Mouse (Mus musculus): ENCODE data around the gene Gnl3.

Gnl3 gene

DNA sequence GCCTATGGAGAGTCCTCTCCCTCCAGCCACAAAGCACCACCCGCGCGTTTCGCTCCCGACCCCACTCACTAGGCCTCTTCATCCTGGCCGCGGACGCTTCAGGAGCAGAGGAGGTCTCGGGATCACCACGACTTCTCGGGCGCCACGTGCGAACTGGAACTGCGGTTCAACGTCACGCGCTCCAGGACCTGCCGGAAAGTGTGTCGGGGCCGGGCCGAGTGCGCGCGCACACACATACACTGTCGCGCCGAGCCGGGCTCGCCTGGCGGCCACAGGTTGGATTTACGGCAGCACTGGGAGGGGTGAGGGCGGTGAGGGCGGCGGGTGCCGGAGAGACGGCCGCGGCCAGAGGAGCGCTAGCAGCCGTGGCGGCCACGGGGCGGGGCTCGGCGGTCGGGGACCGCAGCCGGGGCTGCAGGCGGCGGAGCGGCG is at the start of gene Gnl3, which contains the start of gene Pbrm1:
TSS of gene Gnl3 (minus strand) at position 293 of the 432 bp plus-strand sequence.
TSS of gene Pbrm1 (plus strand) at position 279 of the 432 bp plus-strand sequence.
- DNase-seq (ENCODE audit: extremely low spot score, low read depth, low spot score) = peak; percentile 52

- no peak for DNase-seq (ENCODE audit: extremely low spot score, low read depth, low spot score)
Observed at GRCm38 (mm10) chr14:31062277-31062676, 43.3 kb upstream of the Gnl3 start.

GRCm38 (mm10) chr14:31045817-31046216 is 26.9 kb upstream of the Gnl3 start:
- DNase-seq (ENCODE audit: extremely low spot score, low read depth, low spot score) = no peak

DNA sequence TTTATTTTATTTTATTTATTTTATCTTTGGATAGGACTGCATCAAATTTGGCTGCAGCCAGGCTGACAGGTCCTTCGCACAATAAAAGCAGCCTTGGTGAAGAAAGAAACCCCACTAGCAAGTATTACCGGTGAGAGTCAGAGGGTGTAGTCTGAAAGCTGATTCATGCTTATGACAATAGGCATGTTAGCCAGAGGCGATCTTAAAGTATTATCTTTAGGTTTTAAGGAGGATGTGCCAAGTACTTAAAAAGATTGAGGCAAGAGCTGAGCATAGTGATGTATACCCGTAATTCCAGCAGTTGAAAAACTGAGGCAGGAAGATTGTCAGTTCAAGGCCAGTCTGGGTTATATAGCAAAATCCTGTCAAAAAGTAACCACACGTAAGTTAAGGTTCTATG is 26.3 kb upstream of the Gnl3 start:
- no peak for DNase-seq (ENCODE audit: extremely low spot score, low read depth, low spot score)

DNA sequence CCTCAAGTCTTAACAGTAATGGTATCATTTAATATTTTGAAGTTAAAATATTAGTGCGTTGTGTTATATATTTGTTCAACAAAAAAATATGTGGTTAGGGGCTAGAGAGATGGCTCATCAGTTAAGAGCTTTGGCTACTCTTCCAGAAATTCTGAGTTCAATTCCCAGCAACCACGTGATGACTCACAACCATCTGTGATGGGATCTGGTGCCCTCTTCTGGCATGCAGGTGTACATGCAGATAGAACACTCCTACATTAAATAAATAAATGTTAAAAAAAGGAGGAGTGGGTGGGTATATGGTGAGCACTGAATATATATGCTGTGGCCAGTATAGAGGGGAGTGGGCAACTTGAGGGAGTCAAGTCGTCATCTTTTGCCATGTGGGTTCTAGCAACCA is 6.8 kb upstream of the Gnl3 start:
- DNase-seq (ENCODE audit: extremely low spot score, low read depth, low spot score) = no peak

GRCm38 (mm10) chr14:31022579-31022978 is 3.6 kb upstream of the Gnl3 start:
- DNase-seq (ENCODE audit: extremely low spot score, low read depth, low spot score) = no peak

DNA sequence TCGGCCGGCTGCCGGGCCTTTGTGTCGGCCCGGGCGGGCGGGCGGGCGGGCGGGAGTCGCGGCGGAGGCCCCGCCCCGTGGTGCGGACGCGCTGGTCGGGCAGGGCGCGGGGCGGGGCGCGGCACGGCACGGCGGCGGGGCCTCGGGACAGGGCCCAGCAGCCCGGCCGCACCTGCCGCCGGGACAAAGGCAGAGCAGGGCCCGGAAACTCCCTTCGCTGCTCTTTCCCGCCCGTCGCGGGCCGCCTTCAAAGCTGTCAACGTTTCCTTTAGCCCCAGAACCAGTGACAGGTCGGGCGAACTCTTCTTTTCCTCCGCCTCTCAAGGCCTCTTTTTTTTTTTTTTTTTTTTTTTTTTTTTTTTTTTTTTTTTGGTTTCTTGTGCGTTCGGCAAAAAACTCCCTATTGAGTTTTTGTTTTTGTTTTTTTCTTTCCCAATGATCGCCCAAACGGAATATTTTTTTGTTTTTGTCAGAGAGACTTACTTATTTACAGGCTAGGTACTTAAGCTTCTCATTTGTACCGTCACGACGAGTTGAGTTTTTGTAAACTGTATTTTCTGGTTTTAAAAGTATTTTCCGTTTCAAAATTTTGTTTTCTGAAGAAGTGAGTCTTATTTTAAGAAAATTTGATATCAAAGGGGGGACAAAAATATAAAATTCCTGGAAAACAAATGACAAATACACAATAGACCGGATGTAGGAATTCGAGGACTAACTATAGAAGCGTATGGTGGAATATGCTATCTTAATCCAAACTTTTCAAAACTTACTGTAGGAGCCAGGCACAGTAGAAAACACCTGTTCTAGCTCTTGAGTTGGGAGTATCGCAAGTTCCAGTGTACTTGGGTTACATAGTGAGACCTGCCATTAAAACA is 616 bp upstream of the Gnl3 start:
- DNase-seq (ENCODE audit: extremely low spot score, low read depth, low spot score) = no peak

DNA sequence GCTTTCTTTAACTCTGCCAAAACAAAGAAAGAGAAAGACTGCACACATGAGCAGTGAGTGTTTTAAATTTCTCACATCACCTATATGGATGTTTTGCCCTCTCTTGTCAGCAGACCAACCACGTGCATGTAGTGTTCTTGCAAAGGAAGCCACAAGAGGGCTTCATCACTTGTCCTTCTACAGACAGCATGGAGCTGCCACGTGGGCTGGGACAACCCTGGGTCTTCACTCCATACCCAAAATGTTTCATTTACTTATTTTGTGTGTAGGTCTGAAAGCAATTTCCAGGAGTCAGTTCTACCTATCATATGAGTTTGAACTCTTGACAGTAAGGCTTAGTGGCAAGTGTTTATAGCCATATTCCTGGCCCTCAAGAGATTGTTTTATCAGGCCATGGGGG is 1.1 kb downstream of the Gnl3 start:
- DNase-seq (ENCODE audit: extremely low spot score, low read depth, low spot score) = no peak

DNA sequence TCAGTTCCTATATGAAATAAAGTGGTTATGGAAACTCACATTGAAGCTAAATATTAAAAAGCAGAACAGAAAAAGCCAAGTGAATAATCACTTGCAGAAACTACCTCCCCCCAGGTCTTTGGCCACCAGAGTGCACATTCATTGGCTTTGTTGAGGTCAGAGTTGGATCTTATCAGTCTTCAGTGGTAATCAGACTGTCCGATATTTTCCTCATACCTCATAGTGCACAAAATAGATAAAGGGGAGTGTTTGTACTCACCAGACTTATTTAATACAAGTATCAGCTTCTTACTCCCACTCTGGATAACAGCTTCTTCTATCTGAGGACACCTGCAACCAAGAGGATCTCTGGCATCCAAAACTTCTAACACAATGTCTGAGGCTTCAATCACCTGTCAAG is 2.9 kb downstream of the Gnl3 start:
- DNase-seq (ENCODE audit: extremely low spot score, low read depth, low spot score) = no peak

DNA sequence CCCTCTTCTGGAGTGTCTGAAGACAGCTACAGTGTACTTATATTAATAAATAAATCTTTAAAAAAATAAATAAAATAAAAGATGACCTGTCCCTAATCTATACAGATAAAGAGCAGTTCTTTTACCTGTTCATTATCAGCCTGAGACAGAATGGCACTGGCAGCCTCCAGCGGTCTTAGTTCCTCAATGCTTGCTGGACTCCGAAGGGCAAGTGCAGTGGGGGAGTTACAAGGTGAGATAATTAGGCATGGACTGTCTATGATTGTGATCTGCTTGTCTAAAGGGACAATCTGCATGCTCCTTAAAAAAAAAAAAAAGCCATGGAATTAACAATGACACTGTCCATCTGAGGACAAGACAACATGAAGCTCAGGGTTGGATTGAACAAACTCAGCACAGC is 5.0 kb downstream of the Gnl3 start:
- DNase-seq (ENCODE audit: extremely low spot score, low read depth, low spot score) = no peak

DNA sequence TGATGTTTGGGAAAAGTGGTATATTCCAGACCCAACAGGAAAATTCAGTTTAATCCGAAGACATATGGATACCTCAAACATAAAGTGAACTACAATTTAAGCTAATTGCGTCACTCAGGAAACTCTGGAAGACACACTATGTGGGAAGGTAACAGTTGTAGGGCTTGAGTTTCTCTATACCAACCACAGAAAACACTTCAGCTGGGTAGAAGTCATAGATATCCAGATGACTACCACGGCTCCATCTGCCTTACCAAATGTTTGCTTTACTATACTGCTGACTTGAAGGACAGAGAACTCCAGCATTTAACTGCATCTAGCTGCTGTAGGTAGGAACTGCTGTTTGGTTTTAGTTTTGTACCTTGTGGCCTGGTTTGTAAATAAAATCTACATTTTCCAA is 7.4 kb downstream of the Gnl3 start:
- no peak for DNase-seq (ENCODE audit: extremely low spot score, low read depth, low spot score)

DNA sequence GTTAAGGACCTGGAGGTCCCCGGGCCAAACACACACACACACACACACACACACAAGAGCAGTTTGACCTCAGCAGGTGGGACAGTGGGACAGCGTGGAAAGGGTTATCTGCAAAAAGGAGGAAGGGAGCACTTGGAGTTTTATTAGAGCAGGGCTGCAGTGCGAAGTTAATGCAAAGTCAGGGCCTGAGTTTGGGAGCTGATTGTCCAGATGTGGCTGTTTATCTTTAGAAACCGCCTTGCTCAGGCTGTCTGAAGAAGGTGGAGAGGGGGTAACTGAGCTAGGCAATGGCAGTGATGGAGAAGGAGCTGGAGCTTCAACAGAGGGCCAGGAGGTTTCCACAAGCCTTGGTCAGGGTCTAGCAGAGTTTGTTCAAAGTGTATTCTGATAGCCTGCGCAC is 12.2 kb downstream of the Gnl3 start:
- no peak for DNase-seq (ENCODE audit: extremely low spot score, low read depth, low spot score)

- no peak for DNase-seq (ENCODE audit: extremely low spot score, low read depth, low spot score)
Observed at GRCm38 (mm10) chr14:31004527-31004926, 14.4 kb downstream of the Gnl3 start.

DNA sequence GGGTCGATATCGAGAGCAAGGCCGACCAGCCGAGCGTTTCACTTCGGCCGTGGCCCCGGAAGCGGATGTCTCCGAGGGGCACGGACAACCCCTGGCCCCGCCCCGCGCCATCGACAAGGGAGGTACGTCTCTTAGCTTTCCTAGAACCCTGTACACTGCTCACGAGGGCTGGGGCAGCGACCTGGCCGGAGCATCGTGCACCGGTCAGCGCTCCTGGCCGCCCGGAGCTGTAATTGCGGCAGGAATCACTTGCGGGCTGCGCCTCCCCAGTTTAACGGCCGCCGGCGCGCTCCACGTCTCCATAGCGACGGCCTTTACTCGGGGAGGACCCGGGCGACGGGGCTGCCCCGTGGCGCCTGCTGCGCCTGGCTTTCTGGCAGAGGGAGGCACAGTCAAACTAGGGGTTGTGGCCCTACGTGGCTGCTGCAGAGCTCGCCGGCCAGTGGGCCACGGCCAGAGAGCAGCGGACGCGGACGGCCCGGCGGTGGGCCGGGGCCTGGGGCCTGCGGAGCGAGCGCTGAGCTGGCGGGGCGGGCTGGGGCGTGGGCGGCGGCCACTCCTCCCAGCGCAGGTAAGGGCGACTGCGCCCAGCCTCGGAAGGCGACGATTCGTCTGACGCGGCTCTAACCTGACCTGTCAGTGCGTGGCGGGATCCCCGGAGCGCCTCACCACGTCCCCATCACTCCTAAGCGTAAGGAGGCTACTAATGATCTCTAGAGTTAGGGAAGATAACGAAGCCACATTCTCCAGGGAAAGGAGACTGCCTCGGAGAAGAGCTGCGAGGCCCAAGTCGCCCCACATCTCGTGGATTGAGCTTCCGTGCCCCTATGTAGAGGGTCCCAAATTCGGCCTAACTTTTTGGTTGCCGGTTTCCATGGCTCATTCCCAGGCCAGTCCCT is 17.4 kb downstream of the Gnl3 start, which contains the start of the genes Glt8d1 and Spcs1:
TSS of gene Glt8d1 (plus strand) at position 94 of the 899 bp plus-strand sequence.
TSS of gene Spcs1 (minus strand) at position 366 of the 899 bp plus-strand sequence.
- DNase-seq (ENCODE audit: extremely low spot score, low read depth, low spot score) = no peak

GRCm38 (mm10) chr14:31000816-31001306 is 18.1 kb downstream of the Gnl3 start:
- no peak for DNase-seq (ENCODE audit: extremely low spot score, low read depth, low spot score)

- no peak for DNase-seq (ENCODE audit: extremely low spot score, low read depth, low spot score)
Observed at GRCm38 (mm10) chr14:31000356-31000755, 18.6 kb downstream of the Gnl3 start.

DNA sequence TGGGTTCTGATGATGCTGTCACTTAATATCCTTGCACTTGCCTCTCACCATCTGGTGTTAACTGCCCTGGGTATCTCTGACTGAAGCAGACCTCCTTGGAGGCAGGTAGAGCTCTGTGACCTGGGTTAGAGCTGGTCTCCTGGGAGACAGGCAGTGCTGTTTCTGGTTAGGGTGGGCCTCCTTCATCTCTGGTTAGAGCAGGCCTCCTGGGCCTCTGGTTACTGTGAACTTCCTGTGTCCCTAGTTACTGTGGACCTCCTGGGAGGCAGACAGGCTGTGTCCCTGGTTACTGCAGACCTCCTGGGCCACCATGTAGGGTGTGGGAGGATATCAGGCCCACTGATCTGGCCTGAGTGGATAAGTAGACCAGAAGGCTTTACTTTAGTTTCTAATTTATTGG is 22.5 kb downstream of the Gnl3 start:
- DNase-seq (ENCODE audit: extremely low spot score, low read depth, low spot score) = no peak

DNA sequence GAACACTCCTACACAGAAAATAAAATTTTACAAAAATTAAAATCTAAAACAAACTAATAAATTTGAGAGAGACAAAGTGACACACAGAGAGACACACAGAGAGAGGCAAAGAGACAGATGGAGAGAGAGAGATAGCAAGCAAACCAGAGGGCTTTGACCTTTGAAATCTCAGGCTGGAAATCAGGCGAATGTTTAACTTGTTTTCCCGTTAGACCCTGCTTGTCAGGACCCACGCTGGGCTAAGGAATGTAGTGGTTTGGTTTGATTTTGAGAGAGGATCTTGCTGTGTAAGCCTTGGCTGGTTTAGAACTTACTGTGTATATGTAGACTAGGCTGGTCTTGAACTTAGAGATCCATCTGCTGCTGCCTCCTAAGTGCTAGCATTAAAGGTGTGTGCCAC is 42.7 kb downstream of the Gnl3 start:
- no peak for DNase-seq (ENCODE audit: extremely low spot score, low read depth, low spot score)

GRCm38 (mm10) chr14:30974204-30974603 is 44.7 kb downstream of the Gnl3 start:
- no peak for DNase-seq (ENCODE audit: extremely low spot score, low read depth, low spot score)
